Mouse (Mus musculus) embryo, embryonic 11 days (tissue): ENCODE measurements around the gene Zbtb20.
A peak's percentile ranks its signal among the peaks of the same experiment; 100 is the strongest.

ENCODE experiments used
- DNase-seq: peaks from one replicate; pipeline ENCODE4 v3.0.0-alpha.2; 2015

Gene Zbtb20

DNA sequence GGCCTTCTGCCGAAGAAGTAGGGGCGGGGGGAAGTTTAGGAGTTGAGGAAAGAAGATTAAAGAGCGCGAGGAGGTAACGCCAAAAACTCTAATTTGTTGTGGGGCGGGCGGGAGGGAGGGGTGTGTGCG, at the start of gene Zbtb20:
Zbtb20 (plus strand) TSS at position 30 of the 129 bp plus-strand sequence.
- no peak for DNase-seq

DNA sequence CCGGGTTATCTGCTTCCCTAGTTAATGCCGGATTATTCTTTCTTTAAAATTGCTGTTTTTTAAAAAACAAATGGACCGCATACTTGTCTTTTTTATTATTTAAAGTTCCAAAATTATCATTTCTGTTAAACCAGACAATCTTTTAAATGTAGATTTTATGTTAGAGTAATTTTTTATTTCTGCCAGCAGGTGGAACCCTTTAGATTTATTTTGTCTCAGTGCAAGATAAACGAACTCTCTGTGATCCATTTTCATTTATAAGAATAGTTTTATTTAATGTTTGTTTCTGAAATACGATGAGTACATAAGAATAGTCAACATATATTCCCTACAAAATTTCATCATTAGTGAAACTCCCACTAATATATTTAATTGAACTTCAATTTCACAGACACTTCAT, 39.7 kb upstream of the Zbtb20 start:
- peak; percentile 24 for DNase-seq

DNA sequence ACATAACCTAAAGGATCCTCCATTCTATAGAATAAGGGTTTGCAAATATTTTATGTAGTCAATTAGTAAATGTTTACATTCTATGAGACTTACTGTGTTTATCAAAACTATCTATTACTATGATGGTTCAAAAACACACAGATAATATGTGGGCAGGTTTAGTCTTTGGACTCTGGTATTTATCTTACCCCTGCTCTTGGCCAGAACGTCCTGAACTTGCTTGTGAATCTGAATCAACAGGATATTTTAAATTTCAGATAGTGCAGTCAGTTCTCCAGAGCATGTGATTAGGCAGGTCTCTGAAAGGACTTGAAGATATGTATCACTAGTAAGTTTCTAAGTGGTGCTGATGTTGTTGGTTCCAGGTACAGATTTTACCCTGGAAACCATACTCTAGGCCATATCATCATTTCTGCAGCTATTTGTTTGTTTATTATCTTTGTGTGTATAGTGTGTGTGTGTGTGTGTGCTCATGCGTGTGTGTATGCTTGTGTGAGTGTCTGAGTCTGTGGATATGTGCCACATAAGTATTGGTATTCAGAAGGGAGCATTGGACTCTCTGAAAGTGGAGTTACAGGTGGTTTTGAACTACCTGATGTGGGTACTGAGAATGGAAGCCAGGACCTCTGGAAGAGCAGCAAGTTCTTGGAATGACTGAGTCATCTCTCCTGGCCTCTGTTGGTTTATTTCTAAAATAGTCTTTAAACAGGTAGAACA, 39.1 kb upstream of the Zbtb20 start:
- DNase-seq: no peak

- no peak for DNase-seq
Measured at GRCm38 (mm10) chr16:42838226-42838625, 37.5 kb upstream of the Zbtb20 start.

DNA sequence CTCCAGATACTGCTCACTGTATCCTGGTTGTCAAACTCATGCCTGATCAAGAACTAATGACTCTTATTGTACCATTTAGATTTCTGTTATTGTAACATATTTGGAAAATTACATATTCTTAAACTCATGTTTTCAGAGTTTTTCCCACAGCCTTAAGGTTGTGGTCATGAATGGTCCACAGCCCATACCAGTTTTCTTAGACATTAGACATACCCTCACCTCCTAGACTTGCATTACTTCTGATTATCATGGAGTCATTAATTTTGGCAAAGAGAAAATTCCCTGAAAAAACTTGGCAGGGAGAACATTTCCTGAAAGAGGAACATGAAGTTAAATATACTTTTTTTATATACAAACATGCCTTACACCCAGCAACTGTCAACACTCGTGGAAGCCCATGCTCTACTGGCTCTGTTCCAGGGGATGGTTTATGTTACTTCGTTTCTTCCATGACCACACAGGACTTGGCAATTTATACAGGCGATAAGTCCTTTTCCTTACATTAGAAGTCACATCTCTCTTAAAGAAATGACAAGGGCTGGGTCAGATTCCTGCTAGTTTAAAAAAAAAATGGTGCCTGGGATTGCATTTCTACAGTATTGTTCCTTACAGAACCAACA, 18.0 kb upstream of the Zbtb20 start:
- DNase-seq: no peak

GRCm38 (mm10) chr16:42859251-42859650, 16.4 kb upstream of the Zbtb20 start:
- DNase-seq: no peak

DNA sequence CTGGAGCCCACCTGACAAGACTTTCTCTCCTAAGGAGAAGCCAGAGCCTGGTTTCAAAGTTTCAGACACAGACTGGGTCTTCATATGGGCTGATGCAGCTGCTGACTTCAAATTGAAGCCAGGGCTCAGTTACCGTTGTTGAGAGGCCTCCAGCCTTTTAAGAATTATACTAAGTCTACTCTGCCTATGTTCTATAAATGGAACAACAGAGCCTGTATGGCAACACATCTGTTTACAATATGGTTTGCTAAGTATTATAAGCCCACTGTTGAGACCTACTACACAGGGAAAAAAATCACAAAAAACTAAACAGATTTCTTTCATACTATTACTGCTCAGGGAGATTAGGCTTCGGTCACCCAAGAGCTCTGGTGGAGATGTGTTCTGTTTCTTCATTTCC, 12.4 kb upstream of the Zbtb20 start:
- no peak for DNase-seq

GRCm38 (mm10) chr16:42866061-42866460, 9.6 kb upstream of the Zbtb20 start:
- no peak for DNase-seq

DNA sequence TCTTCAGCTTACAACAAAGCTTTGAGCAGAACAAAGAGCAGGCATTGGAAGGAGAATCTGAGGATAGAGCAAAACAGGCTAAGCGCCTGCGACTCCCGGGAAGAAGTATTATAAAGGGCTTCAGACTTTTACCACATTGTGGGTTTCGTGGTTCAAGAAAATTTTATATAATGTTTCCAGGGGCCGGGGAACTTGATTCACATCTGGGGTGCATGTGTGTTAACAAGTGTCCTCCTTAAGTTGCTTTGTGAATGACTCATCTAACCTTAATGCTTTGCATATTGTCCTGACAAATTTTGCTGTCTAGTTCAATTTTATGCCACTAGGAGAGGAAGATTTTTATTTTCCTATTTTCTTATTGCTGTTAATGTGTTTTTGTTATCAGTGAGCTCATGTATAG, 3.6 kb upstream of the Zbtb20 start:
- DNase-seq: no peak

- no peak for DNase-seq
Measured at GRCm38 (mm10) chr16:42873942-42874341, 1.7 kb upstream of the Zbtb20 start.

- DNase-seq: peak; percentile 75
Measured at GRCm38 (mm10) chr16:42874456-42874855, 1.2 kb upstream of the Zbtb20 start.

DNA sequence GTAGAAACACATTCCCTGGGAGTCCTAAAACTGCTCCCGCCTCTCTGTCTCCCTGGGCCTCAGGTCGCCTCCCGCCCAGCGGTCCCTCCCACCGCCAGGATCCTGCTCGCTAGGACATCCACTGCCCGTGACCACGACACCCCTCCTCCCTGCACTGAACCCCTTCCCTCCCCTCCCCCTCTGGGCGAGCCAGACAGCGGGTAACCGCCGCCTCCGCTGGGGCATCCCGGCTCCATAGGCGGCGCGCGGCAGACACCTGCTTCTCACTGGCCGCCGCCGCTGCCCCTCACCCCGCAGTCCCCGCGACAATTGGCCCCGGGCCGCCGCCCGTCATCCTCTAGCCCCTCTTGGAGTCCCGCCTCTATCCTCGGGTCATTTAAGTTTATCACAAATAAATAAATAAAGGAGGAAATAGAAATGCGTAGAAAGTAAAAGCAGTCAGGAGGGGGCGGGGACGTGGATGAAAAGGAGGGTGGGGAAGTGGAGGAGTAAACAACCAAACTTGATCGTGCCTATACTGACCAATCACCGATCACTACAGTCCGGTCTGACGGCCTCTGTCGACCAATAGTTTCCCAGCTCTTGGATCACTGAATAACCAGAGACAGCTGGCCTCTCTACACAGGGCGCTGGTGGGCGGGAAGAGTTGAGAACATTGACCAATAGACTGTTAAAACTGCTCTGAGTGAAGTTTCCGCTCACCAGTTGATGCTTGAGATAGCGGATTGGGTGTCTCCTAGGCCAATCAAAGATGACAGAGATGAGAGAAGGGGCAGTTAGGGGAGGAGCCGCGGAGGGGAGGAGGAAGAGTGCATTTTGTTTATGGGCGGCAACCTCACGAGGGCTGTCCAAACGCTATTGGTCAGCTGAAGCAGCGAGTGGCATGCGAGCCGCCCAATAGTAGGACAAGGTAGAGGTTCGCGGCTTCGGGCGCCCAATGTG, 500 bp upstream of the Zbtb20 start:
- peak; percentile 98 for DNase-seq

GRCm38 (mm10) chr16:42876021-42877000, 630 bp downstream of the Zbtb20 start:
- DNase-seq: peak; percentile 90

GRCm38 (mm10) chr16:42880046-42880445, 4.4 kb downstream of the Zbtb20 start:
- DNase-seq: no peak

DNA sequence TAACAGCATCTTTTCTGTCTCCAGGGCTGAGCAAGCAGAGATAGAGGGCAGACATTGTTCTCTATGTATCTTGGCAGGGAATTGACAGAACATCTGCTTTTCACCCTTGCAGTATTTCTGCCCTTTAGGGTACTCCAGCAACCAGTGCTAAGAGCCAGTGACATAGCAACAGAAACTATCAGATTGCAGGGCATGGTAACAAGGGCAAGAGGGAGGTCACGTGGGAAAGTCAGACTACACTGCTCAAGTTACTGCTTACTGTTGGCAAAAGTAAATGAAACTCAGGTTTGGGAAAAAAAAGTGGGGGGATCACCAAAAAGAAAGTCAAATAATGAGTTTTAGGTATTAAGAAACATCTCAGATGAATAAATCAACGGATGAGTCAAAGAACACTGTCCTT, 9.9 kb downstream of the Zbtb20 start:
- DNase-seq: peak; percentile 55

DNA sequence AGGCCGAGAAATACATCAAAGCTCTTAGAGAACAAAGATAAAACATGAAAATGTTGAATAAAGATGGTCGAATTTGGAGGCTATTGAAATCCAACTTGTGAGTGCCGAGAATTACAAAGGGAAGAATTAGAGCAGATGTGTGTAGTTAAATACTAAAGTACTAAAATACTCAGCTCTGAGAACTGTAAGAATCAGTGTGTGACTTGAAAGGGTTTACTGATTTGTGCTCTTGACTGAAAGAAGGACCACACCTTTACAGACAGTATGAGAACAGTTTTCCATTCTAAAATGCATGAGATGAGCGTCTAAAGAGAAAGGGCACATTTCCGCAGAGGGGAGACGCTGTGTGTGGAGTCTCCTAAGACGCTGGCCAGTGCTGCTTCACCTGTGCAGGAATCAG, 10.3 kb downstream of the Zbtb20 start:
- no peak for DNase-seq

DNA sequence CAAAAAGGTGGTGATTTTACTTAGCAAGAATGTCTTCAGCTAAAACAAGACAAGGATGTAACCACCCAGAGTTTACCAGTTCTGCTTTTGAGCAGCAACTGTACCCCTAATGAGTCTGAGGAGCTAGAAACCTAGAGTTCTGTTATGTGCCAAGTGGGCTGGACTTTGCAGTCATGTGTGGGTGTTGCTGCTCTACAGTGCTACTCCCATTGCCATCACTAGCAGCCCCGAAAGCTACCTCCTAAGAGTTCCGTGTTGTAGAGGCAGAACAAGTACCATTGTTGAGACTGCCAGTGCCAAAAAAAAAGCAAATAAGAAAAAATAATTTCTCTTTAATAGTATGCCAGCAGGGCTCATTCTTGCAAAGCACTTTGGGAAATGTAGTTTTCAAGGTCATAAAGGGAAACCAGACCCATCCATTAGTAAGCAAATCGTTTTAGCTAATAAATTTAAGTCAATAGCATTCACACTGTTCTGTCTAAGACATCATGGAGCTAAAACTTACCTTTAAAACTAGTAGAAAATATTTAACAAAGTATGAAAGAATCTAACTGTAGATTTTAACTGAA, 21.5 kb downstream of the Zbtb20 start:
- DNase-seq: no peak

DNA sequence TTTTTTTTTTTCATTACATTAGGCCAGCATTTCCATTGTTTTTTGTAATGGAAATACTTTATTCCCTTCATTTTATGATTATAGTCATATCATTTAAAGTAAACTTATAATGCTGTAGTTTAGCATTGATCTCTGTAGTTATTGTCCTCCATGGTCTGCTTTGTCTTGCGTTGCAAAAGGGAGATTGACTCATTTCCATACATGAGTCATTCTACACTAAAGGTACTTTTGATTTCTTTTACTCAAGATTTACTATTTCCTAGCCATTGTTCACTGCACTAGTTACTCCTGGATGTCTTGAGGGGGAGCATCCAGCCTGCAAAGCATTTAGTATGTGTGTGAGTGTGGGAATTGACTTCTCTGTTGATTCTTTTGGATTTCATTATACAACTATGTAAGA, 24.6 kb downstream of the Zbtb20 start:
- DNase-seq: no peak

DNA sequence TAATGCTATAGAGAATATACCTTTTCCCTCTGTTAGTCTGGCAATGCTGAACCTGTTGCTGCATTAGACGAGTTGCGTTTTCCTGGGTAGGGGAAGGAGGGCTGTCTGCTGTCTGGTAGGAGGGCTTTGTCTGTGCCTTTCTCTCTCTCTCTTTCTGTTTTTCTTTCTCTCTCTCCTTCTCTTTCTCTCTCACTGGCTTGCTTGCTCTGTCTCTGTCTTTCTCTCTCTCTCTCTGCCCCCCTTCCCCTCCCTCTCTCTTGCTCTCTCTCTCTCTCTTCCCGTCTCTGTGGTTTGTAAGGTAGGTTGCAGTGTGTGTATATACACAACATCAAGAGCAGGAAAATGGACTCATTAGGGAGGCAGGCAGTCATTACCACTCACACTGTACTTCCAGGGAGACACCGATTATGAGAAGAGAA, 31.6 kb downstream of the Zbtb20 start:
- no peak for DNase-seq

GRCm38 (mm10) chr16:42908381-42908780, 32.7 kb downstream of the Zbtb20 start:
- no peak for DNase-seq

DNA sequence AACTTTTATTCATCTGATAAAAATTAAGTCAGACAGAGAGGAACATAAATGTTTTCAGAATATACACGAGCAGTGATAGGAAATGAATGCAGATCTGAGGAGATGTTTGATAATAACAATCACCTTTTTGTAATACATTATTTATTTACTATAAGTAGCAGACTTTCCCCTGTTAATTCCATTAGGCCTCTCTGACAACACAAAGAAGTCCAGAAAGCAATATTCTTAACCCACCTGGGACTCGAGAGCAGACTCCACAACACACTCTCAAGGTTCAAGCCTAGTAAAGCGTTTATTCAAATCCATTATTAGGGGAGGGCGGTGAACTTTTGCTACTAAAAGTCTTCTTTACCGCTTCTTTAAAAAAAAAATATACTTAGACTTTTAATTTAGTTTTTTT, 33.2 kb downstream of the Zbtb20 start:
- no peak for DNase-seq

GRCm38 (mm10) chr16:42910016-42910415, 34.3 kb downstream of the Zbtb20 start:
- no peak for DNase-seq

DNA sequence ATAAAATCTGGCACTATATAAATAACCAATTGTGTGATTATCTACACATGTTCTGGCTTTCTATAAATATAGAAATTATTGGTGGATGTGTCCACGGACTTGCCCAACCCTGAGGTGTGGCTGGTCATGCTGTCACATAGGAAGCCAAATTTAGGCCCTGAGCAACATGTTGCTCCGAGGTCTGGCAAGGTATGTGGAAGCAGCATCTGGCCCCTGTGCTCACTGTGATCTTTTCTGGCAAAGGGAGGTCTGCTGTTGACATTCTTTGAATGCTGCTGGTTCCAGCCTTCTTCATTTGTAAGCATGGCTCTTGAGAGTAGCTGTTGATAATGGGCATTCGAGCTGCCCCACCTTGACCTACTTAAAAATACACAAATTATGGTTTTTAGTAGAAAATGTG, 35.0 kb downstream of the Zbtb20 start:
- no peak for DNase-seq
